Mouse (Mus musculus): ENCODE results near the gene Kif2b.

The Kif2b gene

GRCm38 (mm10) chr11:91577317-91577716 is at the start of gene Kif2b:
Kif2b (minus strand) TSS chr11:91577558.
- peak; percentile 2 for DNase-seq (ENCODE audit: low read depth, low spot score)

GRCm38 (mm10) chr11:91593088-91593487 is 15.7 kb upstream of the Kif2b start:
- DNase-seq (ENCODE audit: low read depth, low spot score), result no peak

DNA sequence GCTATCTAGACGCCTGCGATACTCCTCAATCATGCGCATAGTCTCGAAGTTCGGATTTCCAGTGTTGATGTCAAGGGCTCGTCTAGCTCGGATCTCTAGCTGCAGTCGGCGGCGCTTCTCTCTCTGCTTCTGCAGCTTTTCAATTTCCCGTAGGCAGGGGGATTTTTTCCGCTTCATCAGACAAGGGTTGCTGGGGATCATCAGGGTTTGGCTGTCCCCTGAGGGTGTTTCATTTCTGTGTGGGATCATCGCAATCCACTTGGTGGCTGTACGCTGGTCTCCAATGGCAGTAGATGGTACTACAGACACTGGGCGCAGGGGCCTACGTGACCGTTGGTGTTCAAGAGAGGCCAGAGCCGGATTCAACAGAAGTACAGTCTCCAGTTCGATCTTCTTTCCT is 502 bp downstream of the Kif2b start:
- peak; percentile 12 for DNase-seq (ENCODE audit: low read depth, low spot score)

DNA sequence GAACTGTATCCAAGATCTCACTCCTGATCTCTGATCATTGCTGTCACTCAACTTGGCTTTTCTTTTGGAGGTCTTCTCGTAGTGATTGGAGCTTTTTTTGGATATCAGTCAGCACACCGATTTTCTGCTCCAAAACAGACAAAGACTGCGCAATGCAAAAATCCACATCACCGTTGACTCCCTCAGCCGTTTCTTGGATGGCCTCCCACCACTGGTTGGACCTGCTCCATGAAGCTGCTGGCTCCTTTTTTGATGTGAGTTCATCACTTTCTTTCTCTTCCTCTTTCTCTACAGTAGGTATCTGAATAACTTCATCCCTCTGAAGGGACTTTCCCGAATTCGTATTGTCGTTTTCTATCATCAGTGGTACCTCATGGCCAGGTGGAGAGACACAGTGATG is 2.0 kb downstream of the Kif2b start:
- DNase-seq (ENCODE audit: low read depth, low spot score), result no peak

DNA sequence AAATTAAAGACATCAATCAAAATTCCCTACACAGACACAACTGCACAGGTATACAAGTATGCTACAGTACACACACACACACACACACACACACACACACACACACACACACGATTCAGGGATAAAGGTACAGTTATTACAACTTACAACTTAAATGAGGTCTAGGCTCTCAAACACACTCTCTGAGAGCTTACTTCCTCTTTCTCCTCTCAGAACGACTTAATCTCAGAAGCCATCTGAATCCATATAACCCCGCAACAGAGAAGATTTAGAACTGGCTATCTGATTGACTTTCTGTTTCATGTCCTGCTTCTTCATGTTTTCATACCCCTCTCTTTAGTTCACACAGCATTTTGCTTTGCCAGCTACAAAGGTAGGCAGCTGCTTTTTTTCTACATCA is 2.9 kb downstream of the Kif2b start:
- DNase-seq (ENCODE audit: low read depth, low spot score), result no peak

- DNase-seq (ENCODE audit: low read depth, low spot score), result no peak
Observed at GRCm38 (mm10) chr11:91530737-91531136, 46.6 kb downstream of the Kif2b start.
